Mouse (Mus musculus) NIH3T3 (cell line): ENCODE results near the gene Mtap.

Experiments
- DNase-seq: peaks from one replicate; pipeline ENCODE4 v3.0.0-alpha.2; 2012; ENCODE audit warnings: low read depth

Gene Mtap

DNA sequence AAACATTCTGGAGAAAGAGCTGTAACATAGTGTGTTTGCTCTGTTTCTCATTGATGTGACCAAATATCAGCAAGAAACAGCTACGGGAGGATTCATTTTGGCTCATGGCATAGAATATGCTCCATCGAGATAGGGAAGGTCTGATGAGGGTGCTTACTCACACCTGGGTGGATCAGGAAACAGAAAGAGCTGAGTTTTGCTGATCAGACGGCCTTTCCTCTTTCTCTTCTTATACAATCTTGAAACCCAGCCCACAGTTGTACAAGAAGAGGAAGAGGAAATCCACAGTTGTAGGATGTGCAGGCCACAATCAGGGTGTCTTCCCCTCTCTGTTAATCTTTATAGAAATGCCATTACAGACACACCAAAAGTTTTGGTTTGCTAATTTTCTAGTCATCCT, 75.3 kb downstream of the Mtap start:
- DNase-seq = no peak
